In genomic region chr9:24696405-24696778, GRCm38 (mm10) we compare ENCODE assay signal across 10 mouse cellular contexts. TPM values are rescaled to one million over a fixed set of nuclear protein-coding genes. Genes with fewer than 3 reads are reported as not detected.
DNase-seq lines count a peak whose midpoint lies in the region; ATAC-seq and TF ChIP-seq lines count a peak whose summit lies in the region.
"Had no signal": no experiment of that assay in that cellular context is flagged by ENCODE, and none has a peak within 500 bp of the region (broad histone marks: within the 10 kb centered on the region; RNA-seq: fewer than 3 reads in every experiment).

No protein-coding gene starts in this region.

- no peak for TF ChIP-seq CTCF in kidney, postnatal 0 days (IDR thresholded peaks at IDR 0.05; ENCODE audit: low read depth)
- no peak for TF ChIP-seq CTCF in midbrain, postnatal 0 days (IDR thresholded peaks at IDR 0.05)

- no peak overlapping the region for H3K4me3 ChIP-seq in kidney, postnatal 0 days (replicated peaks; ENCODE audit: low read depth, low read length)
- peak overlapping the region; percentile 48 for H3K4me3 ChIP-seq in embryonic facial prominence, embryonic 14.5 days (ENCODE audit: low read depth, low read length)
- peak overlapping the region; percentile 41 for H3K4me3 ChIP-seq in intestine, embryonic 14.5 days (ENCODE audit: low read depth, low read length)
- H3K4me3 ChIP-seq in midbrain, postnatal 0 days (ENCODE audit: low read depth, low read length), result peak overlapping the region; percentile 50

- no peaks in the 10 kb centered on the region for H3K27me3 ChIP-seq in kidney, postnatal 0 days (ENCODE audit: insufficient read depth, low read length)
- peaks cover 25% of the 10 kb centered on the region for H3K27me3 ChIP-seq in embryonic facial prominence, embryonic 14.5 days (replicated peaks; ENCODE audit: control insufficient read depth, insufficient read depth, low read length)
- H3K27me3 ChIP-seq in intestine, embryonic 14.5 days (replicated peaks; ENCODE audit: control insufficient read depth, insufficient read depth, low read length), result 0 out of 2 replicates have a peak, but pooled peaks cover 11% of the 10 kb centered on the region
- H3K27me3 ChIP-seq in midbrain, postnatal 0 days (ENCODE audit: insufficient read depth, low read length), result no peaks in the 10 kb centered on the region

- no peak for DNase-seq in kidney, postnatal 0 days (ENCODE audit: low spot score)
- no peak for DNase-seq in kidney, postnatal 4 days
- no peak for DNase-seq in embryonic facial prominence, embryonic 14.5 days (ENCODE audit: low spot score)
- DNase-seq in intestine, embryonic 14.5 days (ENCODE audit: low spot score), result no peak
- no peak for DNase-seq in midbrain, postnatal 0 days (ENCODE audit: low spot score)
- no peak for DNase-seq in cerebellum, postnatal 14 days
- DNase-seq in thymus, postnatal 0 days (ENCODE audit: low spot score), result no peak
- no peak for DNase-seq in left cerebral cortex, postnatal 10 days (ENCODE audit: extremely low spot score in 1 of 2, low spot score in 2 of 2)
- DNase-seq: cerebellum, adult 11 months had no signal

- ATAC-seq in kidney, postnatal 0 days (replicated peaks; ENCODE audit: low FRiP score, low read depth), result no peak
- ATAC-seq in embryonic facial prominence, embryonic 14.5 days (ENCODE audit: low read depth), result no peak
- no peak for ATAC-seq in intestine, embryonic 14.5 days (replicated peaks; ENCODE audit: low FRiP score, low TSS enrichment, low read depth)
- ATAC-seq in midbrain, postnatal 0 days (ENCODE audit: low FRiP score), result peak; percentile 8; the same call in 1 of the 2 replicates

- no peak overlapping the region for H3K27ac ChIP-seq in kidney, postnatal 0 days
- H3K27ac ChIP-seq in embryonic facial prominence, embryonic 14.5 days (replicated peaks; ENCODE audit: low read depth, low read length), result no peak overlapping the region
- no peak overlapping the region for H3K27ac ChIP-seq in intestine, embryonic 14.5 days (ENCODE audit: low read depth)
- H3K27ac ChIP-seq in midbrain, postnatal 0 days (ENCODE audit: low read depth, low read length), result no peak overlapping the region

- no peaks in the 10 kb centered on the region for H3K4me1 ChIP-seq in kidney, postnatal 0 days (replicated peaks; ENCODE audit: insufficient read depth, low read length)
- H3K4me1 ChIP-seq in embryonic facial prominence, embryonic 14.5 days (ENCODE audit: control insufficient read depth, insufficient read depth, low read length), result no peaks in the 10 kb centered on the region; the same call in 1 of the 2 replicates
- no peaks in the 10 kb centered on the region; the same call in 1 of the 2 replicates for H3K4me1 ChIP-seq in intestine, embryonic 14.5 days (replicated peaks; ENCODE audit: control insufficient read depth, insufficient read depth, low read length)
- H3K4me1 ChIP-seq in midbrain, postnatal 0 days (ENCODE audit: insufficient read depth, low read length), result 0 out of 2 replicates have a peak, but pooled peaks cover 3% of the 10 kb centered on the region

- no peaks in the 10 kb centered on the region for H3K36me3 ChIP-seq in kidney, postnatal 0 days (ENCODE audit: insufficient read depth, low read length)
- no peaks in the 10 kb centered on the region for H3K36me3 ChIP-seq in embryonic facial prominence, embryonic 14.5 days (ENCODE audit: control insufficient read depth, insufficient read depth, low read length)
- H3K36me3 ChIP-seq in intestine, embryonic 14.5 days (ENCODE audit: control insufficient read depth, insufficient read depth, low read length), result no peaks in the 10 kb centered on the region
- no peaks in the 10 kb centered on the region for H3K36me3 ChIP-seq in midbrain, postnatal 0 days (ENCODE audit: insufficient read depth, low read length)

- H3K9me3 ChIP-seq in kidney, postnatal 0 days (replicated peaks; ENCODE audit: low read length), result no peaks in the 10 kb centered on the region
- no peaks in the 10 kb centered on the region for H3K9me3 ChIP-seq in embryonic facial prominence, embryonic 14.5 days (ENCODE audit: control insufficient read depth, low read length)
- no peaks in the 10 kb centered on the region for H3K9me3 ChIP-seq in intestine, embryonic 14.5 days (ENCODE audit: control insufficient read depth, low read length)
- no peaks in the 10 kb centered on the region for H3K9me3 ChIP-seq in midbrain, postnatal 0 days (ENCODE audit: low read length)

- H3K4me2 ChIP-seq in kidney, postnatal 0 days (ENCODE audit: low read length), result peak overlapping the region; percentile 64
- peak overlapping the region; percentile 79 for H3K4me2 ChIP-seq in embryonic facial prominence, embryonic 14.5 days (ENCODE audit: low read depth, low read length)
- H3K4me2 ChIP-seq in intestine, embryonic 14.5 days (ENCODE audit: low read length), result peak overlapping the region; percentile 90
- H3K4me2 ChIP-seq in midbrain, postnatal 0 days (ENCODE audit: low read depth, low read length, poor library complexity, severe bottlenecking), result peak overlapping the region; percentile 97

- intact Hi-C loops in left cerebral cortex, postnatal 10 days (cut with DNase I), result loop anchor here (5.0 to 10.0 kb wide), 2 partner anchors 152 to 346 kb away; no protein-coding TSS in a partner anchor

- no peak overlapping the region for H3K9ac ChIP-seq in kidney, postnatal 0 days (ENCODE audit: low read depth, low read length)
- 0 out of 2 replicates have a peak overlapping the region, but pooled peaks have one; percentile 54 for H3K9ac ChIP-seq in embryonic facial prominence, embryonic 14.5 days (ENCODE audit: low read depth, low read length)
- H3K9ac ChIP-seq in intestine, embryonic 14.5 days (ENCODE audit: low read length), result peak overlapping the region; percentile 25; the same call in 1 of the 2 replicates
- H3K9ac ChIP-seq in midbrain, postnatal 0 days (replicated peaks; ENCODE audit: low read length, poor library complexity, severe bottlenecking), result no peak overlapping the region

- WGBS in kidney, postnatal 0 days, result 17% methylated on average over 9 of the region's 9 CpGs
- 13% methylated on average over 9 of the region's 9 CpGs for WGBS in embryonic facial prominence, embryonic 14.5 days
- WGBS in intestine, embryonic 14.5 days, result 13% methylated on average over 9 of the region's 9 CpGs
- 17% methylated on average over 9 of the region's 9 CpGs for WGBS in midbrain, postnatal 0 days

RNA-seq across cellular contexts. Expression of gene Dpy19l2, which starts 0.3 kb away (rescaled TPM):
- polyA plus RNA-seq in kidney, postnatal 0 days (2015; fragmentation: Nextera tagmentation; extraction: Ambion mirVana), result not detected in 2 replicates
- 0.14 and 0.38 TPM in 2 replicates for polyA plus RNA-seq in embryonic facial prominence, embryonic 14.5 days (2014; fragmentation: Nextera tagmentation; extraction: Ambion mirVana)
- polyA plus RNA-seq in intestine, embryonic 14.5 days (2014; fragmentation: Nextera tagmentation; extraction: Ambion mirVana), result not detected in 2 replicates
- 0.90 and 1.7 TPM in 2 replicates for total RNA-seq in midbrain, postnatal 0 days (2014; rRNA removed)
- polyA plus RNA-seq in midbrain, postnatal 0 days (2015; fragmentation: Nextera tagmentation; extraction: Ambion mirVana), result 0.75 and 0.98 TPM in 2 replicates
- polyA plus RNA-seq in thymus, postnatal 0 days (2015; fragmentation: Nextera tagmentation; extraction: Ambion mirVana), result 0.04 and 0.05 TPM in 2 replicates
- under 1 TPM; 0.36 to 0.47 TPM for total RNA-seq in left cerebral cortex, postnatal 10 days (2021)
- total RNA-seq: liver, adult 2 months had no signal
- polyA plus RNA-seq: liver, adult 2 months had no signal

Comparison
In these comparisons a context has a peak if more than half of its experiments do, and no peak if none do; other contexts are left out.
1. H3K9ac ChIP-seq: peak in embryonic facial prominence, embryonic 14.5 days (single experiment) and intestine, embryonic 14.5 days (single experiment); none in kidney, postnatal 0 days (single experiment) and midbrain, postnatal 0 days (single experiment).
2. Peak in every context shown above with its lines, with median percentiles within 50 percentile points of each other: H3K4me2 ChIP-seq.